Mouse (Mus musculus): ENCODE results near the gene Kmt2c.

GRCm38 (mm10) chr5:25310226-25310625, 188.4 kb downstream of the Kmt2c start:
- TF ChIP-seq GATA1 (IDR thresholded peaks at IDR 0.05; ENCODE audit: borderline replicate concordance, low read length) (no peak), FLI1 (IDR thresholded peaks at IDR 0.05; ENCODE audit: low read length) (no peak)

Data from megakaryocyte, embryonic 14.5 days (primary cell).